Mouse (Mus musculus): ENCODE results near the gene Bri3. TPM values are rescaled to one million over a fixed set of nuclear protein-coding genes. Genes with fewer than 3 reads are reported as not detected.

The Bri3 gene
- polyA plus RNA-seq (2012; rRNA removed), result 90.6 and 107 TPM in 2 replicates
- 119 and 131 TPM in 2 replicates for polyA plus RNA-seq (2014; fragmentation: Nextera tagmentation; extraction: Ambion mirVana)

GRCm38 (mm10) chr5:144243901-144244487 lies at the start of gene Bri3:
Gene Bri3, plus strand, starts transcription at chr5:144244437.
- TF ChIP-seq POLR2A (IDR thresholded peaks at IDR 0.05; ENCODE audit: borderline replicate concordance, extremely low read depth, insufficient read depth, insufficient read length), result no peak
- no peaks in the 10 kb centered on the region for H3K27me3 ChIP-seq (ENCODE audit: control insufficient read depth, insufficient read depth, low read length)
- no peak within 1 kb of the TSS for H3K9ac ChIP-seq (ENCODE audit: low read depth, low read length, severe bottlenecking)
- DNase-seq (ENCODE audit: low spot score) (no peak), ATAC-seq (ENCODE audit: low FRiP score, low read depth) (no peak)
- WGBS, result 86% methylated on average over 7 of the region's 7 CpGs
- H3K4me3 ChIP-seq (replicated peaks; ENCODE audit: low read length), result no peak within 1 kb of the TSS
- H3K36me3 ChIP-seq (ENCODE audit: control insufficient read depth, insufficient read depth, low read length), result no peaks in the 10 kb centered on the region
- no peak within 1 kb of the TSS for H3K27ac ChIP-seq (replicated peaks; ENCODE audit: low read depth, low read length)
- peaks cover 11% of the 10 kb centered on the region for H3K4me1 ChIP-seq (ENCODE audit: control insufficient read depth, insufficient read depth, low read length)
- H3K4me2 ChIP-seq (replicated peaks; ENCODE audit: low read depth, low read length, severe bottlenecking), result no peak within 1 kb of the TSS
- no peaks in the 10 kb centered on the region for H3K9me3 ChIP-seq (ENCODE audit: control insufficient read depth, low read length)

DNA sequence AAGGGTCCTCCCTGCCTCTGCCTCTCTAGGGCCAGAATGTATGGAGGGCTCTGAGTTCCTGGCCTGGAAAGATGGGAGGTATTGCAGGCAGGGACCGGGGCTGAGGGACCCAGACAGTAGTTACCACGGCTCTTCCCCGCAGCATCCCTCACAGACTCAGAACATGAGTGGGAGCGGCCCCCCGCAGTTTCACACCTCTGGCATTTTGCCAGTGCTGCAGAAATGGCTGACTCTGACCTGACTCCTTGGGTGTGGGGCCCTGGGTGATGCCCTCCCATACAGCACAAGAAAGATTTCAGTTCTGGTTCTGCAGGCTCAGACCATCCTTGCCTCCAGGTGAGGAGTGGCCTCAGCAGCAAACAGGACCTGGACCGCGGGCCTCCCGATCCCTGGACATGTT lies 48.7 kb upstream of the Bri3 start:
- H3K4me3 ChIP-seq (replicated peaks; ENCODE audit: low read length), result no peak overlapping the region
- H3K27me3 ChIP-seq (ENCODE audit: control insufficient read depth, insufficient read depth, low read length), result no peaks in the 10 kb centered on the region
- no peaks in the 10 kb centered on the region for H3K4me1 ChIP-seq (ENCODE audit: control insufficient read depth, insufficient read depth, low read length)
- DNase-seq (ENCODE audit: low spot score) (no peak), ATAC-seq (ENCODE audit: low FRiP score, low read depth) (no peak)
- no peak overlapping the region for H3K27ac ChIP-seq (replicated peaks; ENCODE audit: low read depth, low read length)
- no peak for TF ChIP-seq POLR2A (IDR thresholded peaks at IDR 0.05; ENCODE audit: borderline replicate concordance, extremely low read depth, insufficient read depth, insufficient read length)
- H3K9ac ChIP-seq (ENCODE audit: low read depth, low read length, severe bottlenecking), result no peak overlapping the region
- H3K4me2 ChIP-seq (replicated peaks; ENCODE audit: low read depth, low read length, severe bottlenecking), result no peak overlapping the region
- H3K36me3 ChIP-seq (ENCODE audit: control insufficient read depth, insufficient read depth, low read length), result 0 out of 2 replicates have a peak, but pooled peaks cover 12% of the 10 kb centered on the region
- no peaks in the 10 kb centered on the region for H3K9me3 ChIP-seq (ENCODE audit: control insufficient read depth, low read length)
- 87% methylated on average over 8 of the region's 8 CpGs for WGBS

- DNase-seq (ENCODE audit: low spot score) (no peak), ATAC-seq (ENCODE audit: low FRiP score, low read depth) (no peak)
- Histone ChIP-seq H3K9me3 (ENCODE audit: control insufficient read depth, low read length) (0 out of 2 replicates have a peak, but pooled peaks cover 3% of the 10 kb centered on the region), H3K27ac (replicated peaks; ENCODE audit: low read depth, low read length) (no peak overlapping the region), H3K9ac (ENCODE audit: low read depth, low read length, severe bottlenecking) (no peak overlapping the region), H3K4me1 (ENCODE audit: control insufficient read depth, insufficient read depth, low read length) (no peaks in the 10 kb centered on the region), H3K27me3 (ENCODE audit: control insufficient read depth, insufficient read depth, low read length) (no peaks in the 10 kb centered on the region), H3K4me2 (replicated peaks; ENCODE audit: low read depth, low read length, severe bottlenecking) (no peak overlapping the region), H3K36me3 (ENCODE audit: control insufficient read depth, insufficient read depth, low read length) (peaks cover 30% of the 10 kb centered on the region), H3K4me3 (replicated peaks; ENCODE audit: low read length) (no peak overlapping the region)
- TF ChIP-seq POLR2A (IDR thresholded peaks at IDR 0.05; ENCODE audit: borderline replicate concordance, extremely low read depth, insufficient read depth, insufficient read length), result no peak
- WGBS, result 87% methylated on average over 11 of the region's 11 CpGs
These were observed 43.6 kb upstream of the Bri3 start for GRCm38 (mm10) chr5:144200616-144201015.

- DNase-seq (ENCODE audit: low spot score) (no peak), ATAC-seq (ENCODE audit: low FRiP score, low read depth) (no peak)
- no peak overlapping the region for H3K27ac ChIP-seq (replicated peaks; ENCODE audit: low read depth, low read length)
- no peaks in the 10 kb centered on the region for H3K27me3 ChIP-seq (ENCODE audit: control insufficient read depth, insufficient read depth, low read length)
- no peak overlapping the region for H3K4me3 ChIP-seq (replicated peaks; ENCODE audit: low read length)
- peaks cover 44% of the 10 kb centered on the region for H3K36me3 ChIP-seq (ENCODE audit: control insufficient read depth, insufficient read depth, low read length)
- WGBS, result 95% methylated on average over 6 of the region's 6 CpGs
- H3K4me2 ChIP-seq (replicated peaks; ENCODE audit: low read depth, low read length, severe bottlenecking), result no peak overlapping the region
- H3K9me3 ChIP-seq (ENCODE audit: control insufficient read depth, low read length), result 0 out of 2 replicates have a peak, but pooled peaks cover 3% of the 10 kb centered on the region
- no peaks in the 10 kb centered on the region for H3K4me1 ChIP-seq (ENCODE audit: control insufficient read depth, insufficient read depth, low read length)
- TF ChIP-seq POLR2A (IDR thresholded peaks at IDR 0.05; ENCODE audit: borderline replicate concordance, extremely low read depth, insufficient read depth, insufficient read length), result no peak
- H3K9ac ChIP-seq (ENCODE audit: low read depth, low read length, severe bottlenecking), result no peak overlapping the region
These were observed 41.8 kb upstream of the Bri3 start for GRCm38 (mm10) chr5:144202430-144202829.

GRCm38 (mm10) chr5:144203398-144203959 lies 40.8 kb upstream of the Bri3 start:
- no peaks in the 10 kb centered on the region for H3K27me3 ChIP-seq (ENCODE audit: control insufficient read depth, insufficient read depth, low read length)
- WGBS, result 87% methylated on average over 10 of the region's 10 CpGs
- TF ChIP-seq POLR2A (IDR thresholded peaks at IDR 0.05; ENCODE audit: borderline replicate concordance, extremely low read depth, insufficient read depth, insufficient read length), result no peak
- no peak overlapping the region for H3K27ac ChIP-seq (replicated peaks; ENCODE audit: low read depth, low read length)
- H3K4me1 ChIP-seq (ENCODE audit: control insufficient read depth, insufficient read depth, low read length), result no peaks in the 10 kb centered on the region
- no peak for ATAC-seq (ENCODE audit: low FRiP score, low read depth)
- no peak overlapping the region for H3K4me3 ChIP-seq (replicated peaks; ENCODE audit: low read length)
- H3K36me3 ChIP-seq (ENCODE audit: control insufficient read depth, insufficient read depth, low read length), result peaks cover 48% of the 10 kb centered on the region
- DNase-seq (ENCODE audit: low spot score), result no peak
- H3K9me3 ChIP-seq (ENCODE audit: control insufficient read depth, low read length), result 0 out of 2 replicates have a peak, but pooled peaks cover 3% of the 10 kb centered on the region
- H3K9ac ChIP-seq (ENCODE audit: low read depth, low read length, severe bottlenecking), result no peak overlapping the region
- no peak overlapping the region for H3K4me2 ChIP-seq (replicated peaks; ENCODE audit: low read depth, low read length, severe bottlenecking)
